Mouse (Mus musculus): ENCODE measurements at regions not wholly inside any gene's neighbourhood (a gene's known extent, or its start where the extent isn't known, plus 50 kb on each side); places are given as distances from the start of the nearest gene placed in this dataset.

GRCm38 (mm10) chr2:74202776-74203175 lies 291.6 kb upstream of the Atp5g3 start:
- Histone ChIP-seq H3K4me1 (ENCODE audit: control insufficient read depth, insufficient read depth, low read length) (peaks cover 32% of the 10 kb centered on the region), H3K9ac (ENCODE audit: low read depth, low read length, severe bottlenecking) (no peak overlapping the region), H3K4me3 (replicated peaks; ENCODE audit: low read length) (0 out of 2 replicates have a peak overlapping the region, but pooled peaks have one; percentile 3), H3K36me3 (ENCODE audit: control insufficient read depth, insufficient read depth, low read length) (no peaks in the 10 kb centered on the region), H3K9me3 (ENCODE audit: control insufficient read depth, low read length) (no peaks in the 10 kb centered on the region), H3K4me2 (replicated peaks; ENCODE audit: low read depth, low read length, severe bottlenecking) (no peak overlapping the region; the same call in 1 of the 2 replicates), H3K27me3 (ENCODE audit: control insufficient read depth, insufficient read depth, low read length) (no peaks in the 10 kb centered on the region), H3K27ac (replicated peaks; ENCODE audit: low read depth, low read length) (0 out of 2 replicates have a peak overlapping the region, but pooled peaks have one; percentile 21)
- TF ChIP-seq POLR2A (IDR thresholded peaks at IDR 0.05; ENCODE audit: borderline replicate concordance, extremely low read depth, insufficient read depth, insufficient read length) = no peak
- peak; percentile 70 for DNase-seq (ENCODE audit: low spot score)
- WGBS = 30% methylated on average over 3 of the region's 3 CpGs
- 0 out of 2 replicates have a peak, but pooled peaks have one; percentile 17 for ATAC-seq (ENCODE audit: low FRiP score, low read depth)

GRCm38 (mm10) chr2:74201608-74202323 lies 290.6 kb upstream of the Atp5g3 start:
- DNase-seq (ENCODE audit: low spot score) (peak; percentile 41), ATAC-seq (ENCODE audit: low FRiP score, low read depth) (no peak; the same call in 1 of the 2 replicates)
- Histone ChIP-seq H3K27ac (replicated peaks; ENCODE audit: low read depth, low read length) (no peak overlapping the region), H3K27me3 (ENCODE audit: control insufficient read depth, insufficient read depth, low read length) (no peaks in the 10 kb centered on the region), H3K36me3 (ENCODE audit: control insufficient read depth, insufficient read depth, low read length) (no peaks in the 10 kb centered on the region), H3K9ac (ENCODE audit: low read depth, low read length, severe bottlenecking) (no peak overlapping the region), H3K4me2 (replicated peaks; ENCODE audit: low read depth, low read length, severe bottlenecking) (peak overlapping the region; percentile 24; the same call in 1 of the 2 replicates), H3K4me3 (replicated peaks; ENCODE audit: low read length) (no peak overlapping the region), H3K9me3 (ENCODE audit: control insufficient read depth, low read length) (no peaks in the 10 kb centered on the region), H3K4me1 (ENCODE audit: control insufficient read depth, insufficient read depth, low read length) (peaks cover 27% of the 10 kb centered on the region)
- WGBS = 22% methylated on average over 11 of the region's 11 CpGs
- TF ChIP-seq POLR2A (IDR thresholded peaks at IDR 0.05; ENCODE audit: borderline replicate concordance, extremely low read depth, insufficient read depth, insufficient read length) = no peak

- ATAC-seq (ENCODE audit: low FRiP score, low read depth) = no peak
- 58% methylated on average over 12 of the region's 12 CpGs for WGBS
Measured at GRCm38 (mm10) chr2:74199550-74199949, 288.4 kb upstream of the Atp5g3 start.

GRCm38 (mm10) chr2:74187963-74188790 lies 277.1 kb upstream of the Atp5g3 start:
- Histone ChIP-seq H3K27me3 (ENCODE audit: control insufficient read depth, insufficient read depth, low read length) (no peaks in the 10 kb centered on the region), H3K4me3 (replicated peaks; ENCODE audit: low read length) (no peak overlapping the region), H3K27ac (replicated peaks; ENCODE audit: low read depth, low read length) (no peak overlapping the region), H3K4me1 (ENCODE audit: control insufficient read depth, insufficient read depth, low read length) (peaks cover 27% of the 10 kb centered on the region), H3K4me2 (replicated peaks; ENCODE audit: low read depth, low read length, severe bottlenecking) (0 out of 2 replicates have a peak overlapping the region, but pooled peaks have one; percentile 6), H3K36me3 (ENCODE audit: control insufficient read depth, insufficient read depth, low read length) (no peaks in the 10 kb centered on the region), H3K9me3 (ENCODE audit: control insufficient read depth, low read length) (no peaks in the 10 kb centered on the region), H3K9ac (ENCODE audit: low read depth, low read length, severe bottlenecking) (no peak overlapping the region)
- ATAC-seq (ENCODE audit: low FRiP score, low read depth) (peak; percentile 41; the same call in 1 of the 2 replicates), DNase-seq (ENCODE audit: low spot score) (no peak)
- TF ChIP-seq POLR2A (IDR thresholded peaks at IDR 0.05; ENCODE audit: borderline replicate concordance, extremely low read depth, insufficient read depth, insufficient read length) = no peak
- 7% methylated on average over 8 of the region's 8 CpGs for WGBS

More at GRCm38 (mm10) chr2:74199550-74199949, 288.4 kb upstream of the Atp5g3 start:
- no peak overlapping the region for H3K9ac ChIP-seq (ENCODE audit: low read depth, low read length, severe bottlenecking)
- peaks cover 27% of the 10 kb centered on the region for H3K4me1 ChIP-seq (ENCODE audit: control insufficient read depth, insufficient read depth, low read length)
- H3K36me3 ChIP-seq (ENCODE audit: control insufficient read depth, insufficient read depth, low read length) = no peaks in the 10 kb centered on the region
- no peaks in the 10 kb centered on the region for H3K27me3 ChIP-seq (ENCODE audit: control insufficient read depth, insufficient read depth, low read length)
- no peak for DNase-seq (ENCODE audit: low spot score)
- H3K4me2 ChIP-seq (replicated peaks; ENCODE audit: low read depth, low read length, severe bottlenecking) = no peak overlapping the region
- H3K9me3 ChIP-seq (ENCODE audit: control insufficient read depth, low read length) = no peaks in the 10 kb centered on the region
- no peak overlapping the region for H3K4me3 ChIP-seq (replicated peaks; ENCODE audit: low read length)
- TF ChIP-seq POLR2A (IDR thresholded peaks at IDR 0.05; ENCODE audit: borderline replicate concordance, extremely low read depth, insufficient read depth, insufficient read length) = no peak
- no peak overlapping the region for H3K27ac ChIP-seq (replicated peaks; ENCODE audit: low read depth, low read length)

- H3K27ac ChIP-seq (replicated peaks; ENCODE audit: low read depth, low read length) = no peak overlapping the region
- TF ChIP-seq POLR2A (IDR thresholded peaks at IDR 0.05; ENCODE audit: borderline replicate concordance, extremely low read depth, insufficient read depth, insufficient read length) = no peak
- WGBS = 37% methylated on average over 1 of the region's 1 CpGs
- DNase-seq (ENCODE audit: low spot score) (peak; percentile 26), ATAC-seq (ENCODE audit: low FRiP score, low read depth) (no peak)
- H3K27me3 ChIP-seq (ENCODE audit: control insufficient read depth, insufficient read depth, low read length) = no peaks in the 10 kb centered on the region
- no peak overlapping the region for H3K4me2 ChIP-seq (replicated peaks; ENCODE audit: low read depth, low read length, severe bottlenecking)
- H3K4me1 ChIP-seq (ENCODE audit: control insufficient read depth, insufficient read depth, low read length) = no peaks in the 10 kb centered on the region
- H3K4me3 ChIP-seq (replicated peaks; ENCODE audit: low read length) = no peak overlapping the region
- H3K36me3 ChIP-seq (ENCODE audit: control insufficient read depth, insufficient read depth, low read length) = no peaks in the 10 kb centered on the region
- H3K9ac ChIP-seq (ENCODE audit: low read depth, low read length, severe bottlenecking) = no peak overlapping the region
- no peaks in the 10 kb centered on the region for H3K9me3 ChIP-seq (ENCODE audit: control insufficient read depth, low read length)
Measured at GRCm38 (mm10) chr2:74178106-74178505, 267.0 kb upstream of the Atp5g3 start.

All from limb, embryonic 14.5 days (tissue).